Mouse (Mus musculus) myocyte (in vitro differentiated cells): ENCODE measurements at regions not wholly inside any gene's neighbourhood (a gene's known extent, or its start where the extent isn't known, plus 50 kb on each side); places are given as distances from the start of the nearest gene placed in this dataset.

ENCODE experiments used
- H3K27me3 ChIP-seq: one replicate; pipeline ENCODE4 v1.6.1; 2011; ENCODE audit not compliant: control insufficient read depth, insufficient read depth, insufficient read length
- H3K36me3 ChIP-seq: one replicate; pipeline ENCODE4 v1.6.1; 2011; ENCODE audit not compliant: control insufficient read depth, insufficient read depth
- H3K4me2 ChIP-seq: one replicate; pipeline ENCODE4 v1.6.1; 2011; ENCODE audit warnings: low read depth, control low read depth
- H3K4me3 ChIP-seq: one replicate; pipeline ENCODE4 v1.5.1; 2011; ENCODE audit warnings: mild to moderate bottlenecking, control low read depth, moderate library complexity
- H3K79me2 ChIP-seq: one replicate; pipeline ENCODE4 v1.6.1; 2011; ENCODE audit not compliant: control insufficient read depth, insufficient read depth
- H3ac ChIP-seq: one replicate; pipeline ENCODE4 v1.6.1; 2011; ENCODE audit not compliant: control insufficient read depth, insufficient read length
- CEBPB ChIP-seq: IDR thresholded peaks from 2 replicates; pipeline ENCODE4 v1.6.1; 2011; ENCODE audit warnings: mild to moderate bottlenecking, moderate library complexity; ENCODE audit not compliant: poor library complexity, insufficient read depth, severe bottlenecking
- E2F4 ChIP-seq: IDR thresholded peaks from one replicate; pipeline ENCODE4 v1.6.1; 2011; ENCODE audit warnings: mild to moderate bottlenecking, control low read depth, moderate library complexity; ENCODE audit not compliant: insufficient read depth
- MAX ChIP-seq: IDR thresholded peaks from one replicate; pipeline ENCODE4 v1.6.1; 2011; ENCODE audit warnings: low read depth, mild to moderate bottlenecking, control low read depth
- MYOD1 ChIP-seq, 3 experiments: IDR thresholded peaks; one replicate each; pipeline ENCODE4 v1.6.1; 2011; ENCODE audit warnings: control low read depth in 2 of 3, low read depth in 2 of 3, mild to moderate bottlenecking in 2 of 3, moderate library complexity in 1 of 3; ENCODE audit not compliant: insufficient read length in 2 of 3, control insufficient read depth in 1 of 3
- MYOG ChIP-seq, 3 experiments: IDR thresholded peaks; one replicate each; pipeline ENCODE4 v1.6.1; 2011; ENCODE audit warnings: control low read depth in 2 of 3, low read depth in 2 of 3, mild to moderate bottlenecking in 2 of 3; ENCODE audit not compliant: insufficient read length in 2 of 3, control insufficient read depth in 1 of 3, insufficient read depth in 1 of 3
- POLR2A ChIP-seq: IDR thresholded peaks from one replicate; pipeline ENCODE4 v1.6.1; 2011; ENCODE audit warnings: low read depth, mild to moderate bottlenecking, control low read depth, moderate library complexity; ENCODE audit not compliant: insufficient read length
- POLR2AphosphoS2 ChIP-seq: IDR thresholded peaks from one replicate; pipeline ENCODE4 v1.6.1; 2011; ENCODE audit warnings: low read depth, control low read depth; ENCODE audit not compliant: insufficient read length
- REST ChIP-seq: IDR thresholded peaks from one replicate; pipeline ENCODE4 v1.6.1; 2011; ENCODE audit warnings: mild to moderate bottlenecking, control low read depth, moderate library complexity; ENCODE audit not compliant: insufficient read depth, insufficient read length
- SRF ChIP-seq: IDR thresholded peaks from one replicate; pipeline ENCODE4 v1.6.1; 2011; ENCODE audit warnings: low read depth; ENCODE audit not compliant: control insufficient read depth, insufficient read length
- TCF12 ChIP-seq: IDR thresholded peaks from one replicate; pipeline ENCODE4 v1.6.1; 2011; ENCODE audit warnings: mild to moderate bottlenecking, control low read depth; ENCODE audit not compliant: poor library complexity, insufficient read depth, severe bottlenecking
- TCF3 ChIP-seq: IDR thresholded peaks from one replicate; pipeline ENCODE4 v1.6.1; 2011; ENCODE audit warnings: low read depth, control low read depth; ENCODE audit not compliant: insufficient read length
- USF1 ChIP-seq: IDR thresholded peaks from one replicate; pipeline ENCODE4 v1.6.1; 2011; ENCODE audit warnings: low read depth, mild to moderate bottlenecking, control low read depth, moderate library complexity

DNA sequence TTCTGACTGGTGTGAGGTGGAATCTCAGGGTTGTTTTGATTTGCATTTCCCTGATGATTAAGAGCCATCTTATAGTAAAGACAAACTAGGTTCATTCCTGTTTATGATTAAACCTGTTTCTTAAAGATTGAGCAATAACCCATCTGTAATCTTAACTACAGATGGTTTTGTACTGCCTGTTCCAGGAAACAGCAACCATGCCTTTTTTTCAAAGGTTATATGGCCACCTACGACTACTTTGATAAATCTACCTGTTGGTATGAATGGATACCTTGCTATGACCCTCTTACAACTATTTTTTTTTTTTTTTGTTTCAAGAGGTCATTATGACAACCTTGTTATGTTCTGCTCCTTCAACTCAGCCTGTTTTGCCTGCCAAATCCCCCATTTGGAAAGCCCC is 148.7 kb upstream of the Eci2 start:
- Histone ChIP-seq H3K4me3 (no peak overlapping the region), H3K4me2 (no peak overlapping the region), H3K36me3 (no peaks in the 10 kb centered on the region), H3K79me2 (no peaks in the 10 kb centered on the region), H3K27me3 (no peaks in the 10 kb centered on the region), H3ac (no peak overlapping the region)
- no peak for TF ChIP-seq POLR2AphosphoS2
- no peak for TF ChIP-seq MYOD1 (IDR thresholded peaks at IDR 0.05; ENCODE audit: control insufficient read depth in 1 of 3, insufficient read length in 2 of 3, low read depth in 2 of 3)
- TF ChIP-seq USF1: no peak
- no peak for TF ChIP-seq REST
- no peak for TF ChIP-seq TCF12
- TF ChIP-seq POLR2A: no peak
- no peak for TF ChIP-seq TCF3
- no peak for TF ChIP-seq MYOG (IDR thresholded peaks at IDR 0.05; ENCODE audit: control insufficient read depth in 1 of 3, insufficient read depth in 1 of 3, insufficient read length in 2 of 3, low read depth in 2 of 3)
- no peak for TF ChIP-seq SRF
- TF ChIP-seq MAX: no peak
- no peak for TF ChIP-seq E2F4
- TF ChIP-seq CEBPB: no peak

GRCm38 (mm10) chr13:35177305-35177704 is 150.4 kb upstream of the Eci2 start:
- Histone ChIP-seq H3K27me3 (no peaks in the 10 kb centered on the region), H3K79me2 (no peaks in the 10 kb centered on the region), H3K36me3 (no peaks in the 10 kb centered on the region), H3ac (no peak overlapping the region), H3K4me3 (no peak overlapping the region), H3K4me2 (no peak overlapping the region)
- TF ChIP-seq POLR2A (no peak), USF1 (no peak), SRF (no peak), CEBPB (no peak), TCF12 (no peak), E2F4 (no peak), MYOG (IDR thresholded peaks at IDR 0.05; ENCODE audit: control insufficient read depth in 1 of 3, insufficient read depth in 1 of 3, insufficient read length in 2 of 3, low read depth in 2 of 3) (no peak), POLR2AphosphoS2 (no peak), TCF3 (no peak), REST (no peak), MAX (no peak), MYOD1 (IDR thresholded peaks at IDR 0.05; ENCODE audit: control insufficient read depth in 1 of 3, insufficient read length in 2 of 3, low read depth in 2 of 3) (no peak)

- no peak overlapping the region for H3ac ChIP-seq
- no peaks in the 10 kb centered on the region for H3K79me2 ChIP-seq
- no peaks in the 10 kb centered on the region for H3K36me3 ChIP-seq
- H3K4me3 ChIP-seq: no peak overlapping the region
- no peaks in the 10 kb centered on the region for H3K27me3 ChIP-seq
- H3K4me2 ChIP-seq: no peak overlapping the region
- TF ChIP-seq MYOD1 (IDR thresholded peaks at IDR 0.05; ENCODE audit: control insufficient read depth in 1 of 3, insufficient read length in 2 of 3, low read depth in 2 of 3): no peak
- TF ChIP-seq REST: no peak
- no peak for TF ChIP-seq MYOG (IDR thresholded peaks at IDR 0.05; ENCODE audit: control insufficient read depth in 1 of 3, insufficient read depth in 1 of 3, insufficient read length in 2 of 3, low read depth in 2 of 3)
- TF ChIP-seq TCF12: no peak
Measured at GRCm38 (mm10) chr13:35189028-35189711, 162.3 kb upstream of the Eci2 start.

DNA sequence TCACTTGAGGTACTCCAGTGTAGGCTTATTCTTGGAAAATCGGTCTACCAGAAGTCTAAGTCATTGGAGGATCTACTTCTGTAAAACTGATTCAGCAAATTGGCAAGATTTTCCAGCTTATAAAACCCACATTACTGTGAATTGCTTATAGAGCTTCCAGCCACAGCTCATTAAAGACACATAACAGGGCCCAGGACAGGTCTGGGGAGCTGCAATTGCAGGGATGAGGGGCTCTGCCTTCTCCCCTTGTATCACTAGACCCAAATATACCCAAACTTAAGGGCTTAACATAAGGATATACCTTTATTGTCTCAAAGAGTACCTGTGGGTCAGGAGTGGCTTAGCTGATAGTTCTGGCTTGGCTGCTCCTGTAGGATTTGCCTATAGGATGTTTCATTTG is 175.2 kb upstream of the Eci2 start:
- no peaks in the 10 kb centered on the region for H3K79me2 ChIP-seq
- H3ac ChIP-seq: no peak overlapping the region
- H3K4me2 ChIP-seq: no peak overlapping the region
- TF ChIP-seq POLR2A (no peak), SRF (no peak), E2F4 (no peak), POLR2AphosphoS2 (no peak), REST (no peak), USF1 (no peak), MAX (no peak), CEBPB (no peak), TCF12 (no peak), TCF3 (no peak), MYOG (IDR thresholded peaks at IDR 0.05; ENCODE audit: control insufficient read depth in 1 of 3, insufficient read depth in 1 of 3, insufficient read length in 2 of 3, low read depth in 2 of 3) (no peak)
- H3K4me3 ChIP-seq: no peak overlapping the region
- no peaks in the 10 kb centered on the region for H3K27me3 ChIP-seq
- no peaks in the 10 kb centered on the region for H3K36me3 ChIP-seq

- Histone ChIP-seq H3K27me3 (no peaks in the 10 kb centered on the region), H3ac (no peak overlapping the region), H3K79me2 (no peaks in the 10 kb centered on the region), H3K36me3 (no peaks in the 10 kb centered on the region), H3K4me2 (no peak overlapping the region), H3K4me3 (no peak overlapping the region)
- no peak for TF ChIP-seq MYOG (IDR thresholded peaks at IDR 0.05; ENCODE audit: control insufficient read depth in 1 of 3, insufficient read depth in 1 of 3, insufficient read length in 2 of 3, low read depth in 2 of 3)
- TF ChIP-seq MYOD1 (IDR thresholded peaks at IDR 0.05; ENCODE audit: control insufficient read depth in 1 of 3, insufficient read length in 2 of 3, low read depth in 2 of 3): no peak
- TF ChIP-seq TCF3: no peak
- no peak for TF ChIP-seq SRF
- TF ChIP-seq TCF12: no peak
- no peak for TF ChIP-seq REST
- no peak for TF ChIP-seq E2F4
- TF ChIP-seq USF1: no peak
- TF ChIP-seq CEBPB: no peak
- no peak for TF ChIP-seq MAX
- TF ChIP-seq POLR2AphosphoS2: no peak
- no peak for TF ChIP-seq POLR2A
Measured at GRCm38 (mm10) chr13:35208319-35208718, 181.4 kb upstream of the Eci2 start.
